Mouse (Mus musculus) liver, embryonic 14.5 days (tissue): ENCODE data around the gene Ssbp1.

Source experiments
- CTCF ChIP-seq: IDR thresholded peaks from 2 replicates; pipeline ENCODE4 v1.5.1; 2016; ENCODE audit warnings: antibody characterized with exemption, low read depth, control low read depth
- EP300 ChIP-seq: IDR thresholded peaks from 2 replicates; pipeline ENCODE4 v1.6.1; 2016; ENCODE audit warnings: antibody characterized with exemption, low read depth

DNA sequence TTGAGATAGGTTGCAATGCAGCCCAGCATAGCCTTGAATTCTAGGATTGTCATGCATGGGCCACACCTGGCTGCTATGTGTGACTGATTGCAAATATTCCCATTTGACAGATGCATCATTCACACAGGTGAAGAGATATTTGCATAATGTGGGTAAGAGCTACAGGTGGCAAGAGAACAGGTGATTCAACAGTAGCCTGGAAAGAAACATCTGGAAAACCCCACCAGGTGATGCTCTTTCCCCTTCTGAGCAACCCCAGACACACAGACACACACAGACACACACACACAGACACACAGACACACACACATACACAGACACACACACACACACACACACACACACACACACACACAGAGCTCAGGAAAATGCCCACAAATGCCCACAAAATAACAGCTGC lies 39.3 kb upstream of the Ssbp1 start:
- TF ChIP-seq CTCF (no peak), EP300 (no peak)
